Mouse (Mus musculus): ENCODE data around the gene Trim37.

Gene Trim37

GRCm38 (mm10) chr11:87266246-87266645 lies 139.4 kb downstream of the Trim37 start:
- no peak for DNase-seq (ENCODE audit: extremely low read depth, insufficient read length, low spot score)

- DNase-seq (ENCODE audit: extremely low read depth, insufficient read length, low spot score): no peak
Observed at GRCm38 (mm10) chr11:87268803-87269202, 141.9 kb downstream of the Trim37 start.
